Mouse (Mus musculus): Measurements from ENCODE around the gene Smg6. TPM values are rescaled to one million over a fixed set of nuclear protein-coding genes. Genes with fewer than 3 reads are reported as not detected.

The Smg6 gene
- total RNA-seq, 2 experiments from 2014 or later: 24.0 to 27.0 TPM

DNA sequence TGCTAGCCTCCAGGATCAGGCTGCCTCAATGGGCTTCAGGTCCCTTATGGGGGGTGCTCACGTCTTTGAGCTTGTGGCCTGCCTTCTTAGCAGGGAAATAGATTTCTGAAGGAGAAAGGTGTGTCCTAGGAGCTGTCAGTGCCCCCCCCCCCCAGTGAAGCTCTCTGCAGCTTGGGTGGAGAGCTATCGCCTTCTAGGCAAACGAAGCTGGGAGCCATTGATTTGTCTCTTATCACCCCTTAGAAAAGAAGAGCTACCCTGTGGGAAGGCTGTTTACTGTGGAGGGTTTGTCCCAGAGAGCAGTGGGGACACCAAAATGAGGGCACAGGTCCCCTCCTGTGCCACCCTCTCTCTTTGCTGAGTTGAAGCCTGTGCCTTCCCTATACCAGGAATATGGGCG is 284.5 kb downstream of the Smg6 start:
- no peak for DNase-seq (ENCODE audit: low spot score in 2 of 2)

DNA sequence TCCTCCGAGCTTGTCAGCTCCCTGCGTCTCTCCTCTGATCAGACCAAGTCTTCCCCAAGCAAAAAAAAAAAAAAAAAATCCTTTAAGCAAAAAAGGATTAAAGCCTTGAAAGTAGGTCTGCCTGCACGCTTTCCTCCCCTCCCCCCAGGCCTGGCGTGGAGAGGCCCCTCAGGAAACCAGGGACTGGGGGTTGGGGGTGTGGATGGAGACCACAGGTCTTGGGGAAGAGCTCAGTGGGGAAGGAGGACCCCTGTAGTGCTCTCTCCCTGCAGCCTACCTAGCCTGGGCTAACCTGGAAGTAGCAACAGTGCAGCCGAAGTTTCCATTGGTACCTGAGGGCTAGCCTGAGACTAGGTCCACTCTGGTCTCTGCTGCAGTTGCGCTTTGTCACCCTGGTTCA is 285.1 kb downstream of the Smg6 start:
- no peak for DNase-seq (ENCODE audit: low spot score in 2 of 2)

DNA sequence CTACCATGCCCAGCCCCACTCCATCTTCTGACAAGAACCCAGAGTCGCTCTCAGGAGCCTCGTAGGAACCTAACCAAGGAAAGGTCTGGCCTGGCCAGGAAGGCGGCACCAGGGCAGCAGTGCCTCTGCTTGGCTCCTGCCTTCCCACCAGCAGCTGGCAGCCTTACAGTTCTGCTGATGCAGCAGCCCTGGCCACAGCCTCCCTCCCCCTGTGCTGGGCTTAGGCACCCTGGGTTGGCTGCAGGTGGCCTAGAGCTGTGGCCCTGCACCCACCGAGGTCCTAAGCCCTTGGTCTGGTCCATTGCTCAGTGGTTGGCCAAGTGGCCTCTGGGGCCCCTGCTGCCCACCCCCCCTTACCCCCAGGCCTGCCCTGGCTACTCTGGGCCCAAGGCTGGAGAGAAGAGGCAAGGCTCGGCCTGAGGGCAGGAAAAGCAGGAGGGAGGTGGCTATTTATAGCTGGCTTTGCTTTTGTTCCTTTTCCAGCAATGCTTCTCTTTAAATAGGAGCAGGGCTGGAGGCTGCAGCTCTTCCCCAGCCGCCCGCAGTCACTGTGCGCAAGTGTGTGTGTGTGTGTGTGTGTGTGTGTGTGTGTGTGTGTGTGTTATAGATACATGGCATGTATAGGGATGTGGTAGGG is 286.5 kb downstream of the Smg6 start:
- peak in 1 of 2 experiments; percentile 41 for DNase-seq (ENCODE audit: low spot score in 2 of 2)

DNA sequence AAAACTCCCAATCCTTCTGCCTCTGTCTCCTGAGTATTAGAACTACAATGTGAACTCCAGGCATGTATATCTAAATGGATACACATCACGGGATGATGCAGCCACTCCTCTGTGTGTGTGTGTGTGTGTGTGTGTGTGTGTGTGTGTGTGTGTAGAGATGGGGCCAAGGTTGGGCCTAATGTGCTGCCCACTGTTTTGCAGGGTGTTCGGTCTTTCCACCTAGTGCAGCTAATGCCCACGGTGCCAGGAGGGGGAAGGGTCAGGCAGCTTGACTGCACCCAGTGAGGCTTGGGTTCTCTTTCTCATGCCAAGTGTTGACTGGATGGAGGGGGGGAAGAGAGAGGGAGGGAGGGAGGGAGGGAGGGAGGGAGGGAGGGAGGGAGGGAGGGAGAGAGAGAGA is 287.3 kb downstream of the Smg6 start:
- DNase-seq (ENCODE audit: low spot score in 2 of 2): no peak

DNA sequence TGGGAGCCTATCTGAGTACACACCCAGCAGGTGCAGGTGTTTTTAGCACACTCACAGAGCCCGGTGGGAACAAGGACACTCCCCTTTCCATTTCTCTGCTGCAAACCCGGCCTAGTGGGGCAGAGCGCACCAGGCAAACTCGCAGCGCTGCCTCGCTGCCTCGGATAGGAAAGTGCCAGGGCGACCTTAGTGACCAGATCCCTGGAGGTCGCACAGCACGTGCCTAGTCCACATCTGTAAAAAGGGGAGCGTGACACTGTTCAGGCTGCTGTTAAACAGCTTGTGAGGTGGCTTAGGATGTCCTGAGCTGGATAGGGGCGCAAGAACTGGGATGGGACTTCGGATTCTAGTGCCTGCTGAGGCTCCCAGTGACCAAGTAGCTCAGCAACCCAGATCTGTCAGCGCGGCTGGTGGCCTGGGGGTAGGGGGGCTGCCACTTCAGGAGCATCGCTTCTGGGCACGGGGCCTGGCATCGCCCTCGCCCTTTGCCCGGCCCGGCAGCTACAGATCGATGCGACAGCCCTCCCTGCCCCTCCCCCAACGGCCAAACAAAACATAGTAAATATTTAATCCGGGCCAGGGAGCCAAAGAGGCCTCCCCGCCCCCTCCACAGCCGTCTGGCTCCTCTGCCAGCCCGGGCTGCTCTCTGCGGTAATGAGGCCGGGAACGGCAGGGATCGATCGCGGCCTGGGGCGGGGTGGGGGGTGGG is 287.9 kb downstream of the Smg6 start:
- DNase-seq (ENCODE audit: low spot score in 2 of 2): peak; percentile 41 to 55

Small RNAs within 50 kb of the gene (microRNA-seq; reads per million reads assigned to microRNA genes)
- gene Mir132: 4,503 to 9,146 reads per million in 2 experiments
- gene Mir212: 215 to 307 reads per million in 2 experiments

Other genes starting within 250 kb of the Smg6 start
- 100 to 1,000 TPM; 370 to 417 TPM for gene Pafah1b1, start 201.2 kb upstream of the Smg6 start, total RNA-seq (2021)
- gene Mettl16, start 155.0 kb upstream of the Smg6 start, total RNA-seq (2021): 10 to 100 TPM; 22.5 to 24.3 TPM
- 10 to 100 TPM; 31.9 to 34.6 TPM for gene Mnt, start 94.9 kb upstream of the Smg6 start, total RNA-seq (2021)
- gene Sgsm2, start 28.8 kb upstream of the Smg6 start, total RNA-seq (2021): 10 to 100 TPM; 69.9 to 76.1 TPM
- gene Tsr1, start 27.8 kb upstream of the Smg6 start, total RNA-seq (2021): 10 to 100 TPM; 40.1 to 43.2 TPM
- 100 to 1,000 TPM in 1 of 2 experiments, 10 to 100 TPM in 1; 87.4 to 104 TPM for gene Srr, start 125 bp downstream of the Smg6 start, total RNA-seq (2021)
- 1 to 10 TPM; 3.3 to 6.1 TPM for gene Hic1, start 243.7 kb downstream of the Smg6 start, total RNA-seq (2021)

Data from layer of hippocampus, postnatal 10 days (tissue).